Mouse (Mus musculus) olfactory bulb, adult 2 months (tissue): ENCODE results near the gene Klf6. TPM values are rescaled to one million over a fixed set of nuclear protein-coding genes. Genes with fewer than 3 reads are reported as not detected.

Source experiments
- H3K27ac ChIP-seq: fragments of 200-500 bp; 2 replicates; pipeline ENCODE4 v1.5.1; 2012; ENCODE audit warnings: low read depth, low read length; ENCODE audit not compliant: insufficient read depth
- H3K4me1 ChIP-seq: fragments of 200-500 bp; 2 replicates; pipeline ENCODE4 v1.6.1; 2012; ENCODE audit warnings: low read length; ENCODE audit not compliant: control insufficient read depth, insufficient read depth
- H3K4me3 ChIP-seq: fragments of 200-500 bp; 2 replicates; pipeline ENCODE4 v1.5.1; 2012; ENCODE audit warnings: mild to moderate bottlenecking, low read depth, low read length, moderate library complexity; ENCODE audit not compliant: insufficient read depth
- CTCF ChIP-seq: fragments of 200-500 bp; IDR thresholded peaks from 2 replicates; pipeline ENCODE4 v1.5.1; 2012; ENCODE audit warnings: low read depth, mild to moderate bottlenecking, low read length, moderate library complexity; ENCODE audit not compliant: insufficient read depth
- POLR2A ChIP-seq: fragments of 200-500 bp; IDR thresholded peaks from 2 replicates; pipeline ENCODE4 v1.6.1; 2012; ENCODE audit warnings: mild to moderate bottlenecking, low read depth, low read length, moderate library complexity; ENCODE audit not compliant: insufficient read depth
- WGBS: fragments of 180-500 bp; shearing (Covaris S2); methylation state at CpG from one replicate; pipeline ENCODE4 v1.1.7; 2018; 5-methylcytosine and 5-hydroxymethylcytosine counted together
- polyA plus RNA-seq: library from polyadenylated mRNA; stranded (reverse); fragments of >200 nt; gene quantifications from 2 replicates; pipeline ENCODE4 v1.2.4, GENCODE M21; 2012; ENCODE audit warnings: low replicate concordance; ENCODE audit not compliant: missing spikeins, insufficient read depth, insufficient read length

The Klf6 gene
- polyA plus RNA-seq, 1 experiment = not detected

GRCm38 (mm10) chr13:5888731-5889130 is 27.4 kb downstream of the Klf6 start:
- WGBS = 89% methylated on average over 1 of the region's 1 CpGs
- no peak for TF ChIP-seq POLR2A
- no peak for TF ChIP-seq CTCF
- H3K4me1 ChIP-seq = no peaks in the 10 kb centered on the region
- H3K4me3 ChIP-seq = no peak overlapping the region
- no peak overlapping the region for H3K27ac ChIP-seq

GRCm38 (mm10) chr13:5890035-5890434 is 28.8 kb downstream of the Klf6 start:
- no peak overlapping the region for H3K4me3 ChIP-seq
- WGBS = 77% methylated on average over 3 of the region's 3 CpGs
- no peak for TF ChIP-seq CTCF
- TF ChIP-seq POLR2A = no peak
- H3K27ac ChIP-seq = no peak overlapping the region
- H3K4me1 ChIP-seq = no peaks in the 10 kb centered on the region

- TF ChIP-seq CTCF (no peak), POLR2A (no peak)
- 84% methylated on average over 9 of the region's 9 CpGs for WGBS
- Histone ChIP-seq H3K27ac (no peak overlapping the region), H3K4me3 (no peak overlapping the region), H3K4me1 (peaks cover 2% of the 10 kb centered on the region; the same call in 1 of the 2 replicates)
Measured at GRCm38 (mm10) chr13:5892684-5893447, 31.6 kb downstream of the Klf6 start.

GRCm38 (mm10) chr13:5894910-5895309 is 33.6 kb downstream of the Klf6 start:
- Histone ChIP-seq H3K4me3 (no peak overlapping the region), H3K4me1 (peaks cover 2% of the 10 kb centered on the region; the same call in 1 of the 2 replicates), H3K27ac (no peak overlapping the region)
- TF ChIP-seq POLR2A (no peak), CTCF (no peak)
- WGBS = 85% methylated on average over 3 of the region's 3 CpGs

GRCm38 (mm10) chr13:5895851-5896250 is 34.6 kb downstream of the Klf6 start:
- 70% methylated on average over 3 of the region's 3 CpGs for WGBS
- Histone ChIP-seq H3K4me3 (no peak overlapping the region), H3K4me1 (peaks cover 2% of the 10 kb centered on the region; the same call in 1 of the 2 replicates), H3K27ac (no peak overlapping the region)
- no peak for TF ChIP-seq POLR2A
- TF ChIP-seq CTCF = no peak

GRCm38 (mm10) chr13:5897176-5897959 is 36.1 kb downstream of the Klf6 start:
- H3K4me1 ChIP-seq = peaks cover 2% of the 10 kb centered on the region; the same call in 1 of the 2 replicates
- WGBS = 49% methylated on average over 14 of the region's 14 CpGs
- H3K27ac ChIP-seq = no peak overlapping the region
- TF ChIP-seq POLR2A (no peak), CTCF (no peak)
- no peak overlapping the region for H3K4me3 ChIP-seq

GRCm38 (mm10) chr13:5899021-5899420 is 37.7 kb downstream of the Klf6 start:
- H3K27ac ChIP-seq = no peak overlapping the region
- WGBS = 89% methylated on average over 1 of the region's 1 CpGs
- no peak for TF ChIP-seq POLR2A
- no peak for TF ChIP-seq CTCF

GRCm38 (mm10) chr13:5899641-5900040 is 38.4 kb downstream of the Klf6 start:
- Histone ChIP-seq H3K27ac (no peak overlapping the region), H3K4me3 (no peak overlapping the region), H3K4me1 (peaks cover 2% of the 10 kb centered on the region; the same call in 1 of the 2 replicates)
- no peak for TF ChIP-seq POLR2A
- 65% methylated on average over 3 of the region's 3 CpGs for WGBS

More at GRCm38 (mm10) chr13:5899021-5899420, 37.7 kb downstream of the Klf6 start:
- peaks cover 2% of the 10 kb centered on the region; the same call in 1 of the 2 replicates for H3K4me1 ChIP-seq
- no peak overlapping the region for H3K4me3 ChIP-seq

- no peak overlapping the region for H3K4me3 ChIP-seq
- 86% methylated on average over 3 of the region's 3 CpGs for WGBS
- TF ChIP-seq CTCF (no peak), POLR2A (no peak)
- H3K27ac ChIP-seq = no peak overlapping the region
- H3K4me1 ChIP-seq = no peaks in the 10 kb centered on the region
Measured at GRCm38 (mm10) chr13:5913201-5913600, 51.9 kb downstream of the Klf6 start.
